Mouse (Mus musculus): Measurements from ENCODE around the gene Ak3.
"Not testable (repeated sequence)": the region's sequence is repeated elsewhere in the genome, so short reads cannot be mapped to it uniquely, and the experiment has no call there.

The Ak3 gene

GRCm38 (mm10) chr19:29042647-29043046, 5.1 kb downstream of the Ak3 start:
- DNase-seq, result no peak

- DNase-seq, result no peak
These were observed 5.6 kb downstream of the Ak3 start for GRCm38 (mm10) chr19:29042143-29042542.

- DNase-seq, result no peak
These were observed 7.6 kb downstream of the Ak3 start for GRCm38 (mm10) chr19:29040206-29040605.

- no peak for DNase-seq
These were observed 8.4 kb downstream of the Ak3 start for GRCm38 (mm10) chr19:29039334-29039733.

- DNase-seq, result no peak
These were observed 10.2 kb downstream of the Ak3 start for GRCm38 (mm10) chr19:29037541-29037940.

- no peak for DNase-seq
These were observed 10.7 kb downstream of the Ak3 start for GRCm38 (mm10) chr19:29037026-29037425.

GRCm38 (mm10) chr19:29032662-29033061, 15.1 kb downstream of the Ak3 start:
- DNase-seq, result no peak

- DNase-seq, result no peak
These were observed 16.0 kb downstream of the Ak3 start for GRCm38 (mm10) chr19:29031788-29032187.

- DNase-seq, result peak in 1 of 2 experiments; percentile 48
These were observed 23.3 kb downstream of the Ak3 start for GRCm38 (mm10) chr19:29024391-29024947.

- no peak for DNase-seq
These were observed 25.9 kb downstream of the Ak3 start for GRCm38 (mm10) chr19:29021754-29022345.

GRCm38 (mm10) chr19:29019647-29020046, 28.1 kb downstream of the Ak3 start:
- DNase-seq, result no peak

- no peak for DNase-seq
These were observed 31.0 kb downstream of the Ak3 start for GRCm38 (mm10) chr19:29016786-29017185.

- DNase-seq, result no peak
These were observed 31.5 kb downstream of the Ak3 start for GRCm38 (mm10) chr19:29016204-29016765.

- DNase-seq, result no peak
These were observed 32.2 kb downstream of the Ak3 start for GRCm38 (mm10) chr19:29015410-29016203.

- DNase-seq, result no peak
These were observed 33.2 kb downstream of the Ak3 start for GRCm38 (mm10) chr19:29014466-29015055.

- DNase-seq, result no peak
These were observed 36.3 kb downstream of the Ak3 start for GRCm38 (mm10) chr19:29011355-29011990.

GRCm38 (mm10) chr19:29009046-29009445, 38.7 kb downstream of the Ak3 start:
- no peak for DNase-seq

- DNase-seq, result no peak
These were observed 39.6 kb downstream of the Ak3 start for GRCm38 (mm10) chr19:29008069-29008706.

- not testable (repeated sequence) for DNase-seq
These were observed 47.4 kb downstream of the Ak3 start for GRCm38 (mm10) chr19:29000321-29000720.

- no peak for DNase-seq
These were observed 49.7 kb downstream of the Ak3 start for GRCm38 (mm10) chr19:28997976-28998630.

- DNase-seq, result no peak
These were observed 52.4 kb downstream of the Ak3 start for GRCm38 (mm10) chr19:28995366-28995765.

- DNase-seq, result peak in 1 of 2 experiments; percentile 19
These were observed 52.9 kb downstream of the Ak3 start for GRCm38 (mm10) chr19:28994870-28995269.
